Mouse (Mus musculus) right cerebral cortex, adult 2 months (tissue): ENCODE results near the gene Atg2b.

Source experiments
- DNase-seq, 2 experiments: peaks; one replicate each; pipeline ENCODE4 v3.0.0; 2021 to 2022; ENCODE audit warnings: low spot score in 2 of 2

Atg2b gene

DNA sequence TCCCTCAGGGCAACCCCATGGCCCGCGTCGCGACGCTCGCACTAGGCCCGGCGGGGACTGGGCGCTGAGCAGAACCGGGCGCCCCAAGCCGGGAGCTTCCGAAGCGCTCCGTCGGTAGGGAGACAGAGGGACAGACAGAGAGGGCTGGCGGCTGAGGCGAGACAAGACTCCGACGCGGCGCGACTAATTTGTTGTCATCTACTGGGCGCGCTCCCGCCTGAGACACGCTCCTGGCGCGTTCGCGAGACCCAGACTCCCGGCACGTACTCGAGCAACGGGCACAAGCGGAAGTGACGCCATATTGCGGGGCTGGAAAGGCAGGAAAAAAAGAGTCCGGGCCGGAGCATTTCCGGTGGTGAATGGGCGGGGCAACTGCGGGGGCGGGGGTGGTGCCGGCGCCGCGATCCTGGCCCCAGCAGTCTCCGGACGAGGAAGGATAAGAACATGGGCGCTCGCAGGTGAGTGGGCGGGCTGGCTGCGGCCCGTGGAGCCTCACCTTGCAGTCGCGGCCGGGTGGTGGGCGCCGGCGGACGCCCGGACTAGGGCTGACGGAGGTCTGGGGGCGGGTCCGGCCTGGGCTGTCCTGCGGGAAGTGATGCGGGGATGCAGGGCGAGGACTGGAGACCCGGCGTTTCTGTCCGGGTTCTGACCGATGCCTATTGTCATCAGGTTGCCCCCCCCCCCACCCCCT lies at the start of gene Atg2b:
Atg2b (minus strand) TSS at position 211 of the 691 bp plus-strand sequence.
- peak; percentile 98 for DNase-seq

DNA sequence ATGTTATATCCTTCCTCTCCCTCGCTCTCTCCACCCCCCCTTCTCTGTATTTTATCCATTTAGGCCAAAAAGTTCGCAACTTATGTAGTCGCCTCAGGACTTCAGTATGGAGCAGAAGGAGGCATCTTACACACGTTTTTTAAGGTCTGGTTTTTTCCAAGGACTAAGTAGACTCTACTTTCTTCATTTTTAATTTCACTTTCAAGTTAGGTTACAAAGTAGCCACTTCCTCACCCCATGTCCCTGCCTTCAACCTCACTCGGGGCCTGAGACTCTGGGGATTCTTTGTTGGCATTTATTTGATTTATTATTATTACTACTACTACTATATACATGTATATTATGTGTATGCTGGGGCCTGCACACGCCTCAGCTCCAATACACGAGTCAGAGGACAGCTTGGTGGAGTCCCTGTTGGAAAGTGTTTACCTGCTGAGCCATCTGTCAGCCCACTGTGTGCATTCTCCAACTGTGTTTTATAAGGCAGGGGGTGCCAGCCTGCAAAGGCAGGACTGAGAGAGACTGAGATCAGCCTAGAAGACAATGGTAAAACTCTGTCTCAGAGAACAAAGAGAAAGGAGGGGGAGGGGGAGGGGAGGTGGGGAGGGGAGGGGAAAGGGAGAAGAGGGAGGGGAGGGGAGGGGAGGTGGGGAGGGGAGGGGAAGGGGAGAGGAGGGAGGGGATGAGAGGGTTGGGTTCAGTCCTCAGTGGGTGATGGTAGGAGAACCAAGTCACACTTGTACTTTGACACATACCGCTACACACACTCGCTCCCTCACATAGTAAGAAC lies 48.6 kb upstream of the Atg2b start:
- DNase-seq, result no peak

GRCm38 (mm10) chr12:105730851-105731460 lies 45.9 kb upstream of the Atg2b start:
- DNase-seq, result no peak

DNA sequence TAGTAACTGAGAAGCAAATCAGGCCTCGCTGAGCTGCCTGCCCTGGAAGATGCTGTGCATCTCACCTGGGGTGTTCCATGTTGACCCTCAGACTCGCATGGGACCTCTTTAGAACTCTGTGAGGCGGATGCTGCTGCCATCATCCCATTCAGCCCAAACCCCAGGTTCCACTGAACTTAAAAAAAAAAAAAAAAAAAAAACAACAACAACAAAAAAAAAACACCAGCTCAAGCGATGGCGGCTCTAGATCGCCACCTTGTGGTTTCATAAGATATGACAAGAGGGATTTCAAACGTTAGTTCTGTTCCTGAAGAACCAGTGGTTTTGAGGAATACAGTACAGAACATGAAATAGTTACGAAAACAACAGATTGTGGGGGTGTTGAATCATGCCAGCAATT lies 43.0 kb upstream of the Atg2b start:
- peak; percentile 21 to 55 for DNase-seq

GRCm38 (mm10) chr12:105727268-105727667 lies 42.3 kb upstream of the Atg2b start:
- DNase-seq, result no peak

DNA sequence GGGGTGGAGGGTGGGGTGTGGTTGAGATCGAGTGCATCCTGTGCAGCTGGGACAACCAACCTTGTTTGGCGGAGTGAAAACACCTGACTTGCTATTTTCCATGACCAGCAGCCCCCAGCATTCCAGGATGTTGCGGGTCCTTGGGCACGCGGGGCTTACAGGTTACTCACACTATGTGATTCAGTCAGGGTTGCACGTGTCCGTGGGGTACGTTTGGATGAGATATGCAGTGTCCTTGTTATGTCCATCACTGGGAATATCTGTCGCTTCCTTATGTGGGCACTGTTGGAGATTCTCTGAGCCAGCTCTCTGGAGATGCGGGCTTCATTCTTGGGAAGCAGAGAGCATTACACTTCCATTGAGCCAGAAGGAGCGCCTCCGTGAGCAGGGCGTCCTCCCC lies 40.7 kb upstream of the Atg2b start:
- no peak for DNase-seq

DNA sequence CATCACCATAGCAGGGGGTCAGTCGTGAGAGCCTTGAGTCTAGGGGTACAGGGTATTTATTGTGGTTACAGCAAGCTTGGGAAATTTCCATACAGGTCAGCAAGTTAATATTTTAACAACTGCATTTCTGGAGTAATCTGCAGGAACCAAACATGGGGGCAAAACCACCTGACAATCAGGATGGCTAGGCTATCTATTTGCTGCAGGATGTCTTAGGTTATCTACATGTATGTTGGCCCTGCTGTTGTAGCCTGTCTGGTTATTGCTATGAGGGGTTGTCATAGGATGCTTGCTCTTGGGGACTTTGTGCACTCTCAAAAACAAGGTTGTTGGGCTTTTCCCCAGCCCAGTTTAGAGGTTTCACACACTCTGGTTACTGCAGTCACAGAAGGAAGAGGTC lies 39.6 kb upstream of the Atg2b start:
- DNase-seq, result no peak

GRCm38 (mm10) chr12:105722657-105723056 lies 37.6 kb upstream of the Atg2b start:
- DNase-seq, result peak in 1 of 2 experiments; percentile 9

DNA sequence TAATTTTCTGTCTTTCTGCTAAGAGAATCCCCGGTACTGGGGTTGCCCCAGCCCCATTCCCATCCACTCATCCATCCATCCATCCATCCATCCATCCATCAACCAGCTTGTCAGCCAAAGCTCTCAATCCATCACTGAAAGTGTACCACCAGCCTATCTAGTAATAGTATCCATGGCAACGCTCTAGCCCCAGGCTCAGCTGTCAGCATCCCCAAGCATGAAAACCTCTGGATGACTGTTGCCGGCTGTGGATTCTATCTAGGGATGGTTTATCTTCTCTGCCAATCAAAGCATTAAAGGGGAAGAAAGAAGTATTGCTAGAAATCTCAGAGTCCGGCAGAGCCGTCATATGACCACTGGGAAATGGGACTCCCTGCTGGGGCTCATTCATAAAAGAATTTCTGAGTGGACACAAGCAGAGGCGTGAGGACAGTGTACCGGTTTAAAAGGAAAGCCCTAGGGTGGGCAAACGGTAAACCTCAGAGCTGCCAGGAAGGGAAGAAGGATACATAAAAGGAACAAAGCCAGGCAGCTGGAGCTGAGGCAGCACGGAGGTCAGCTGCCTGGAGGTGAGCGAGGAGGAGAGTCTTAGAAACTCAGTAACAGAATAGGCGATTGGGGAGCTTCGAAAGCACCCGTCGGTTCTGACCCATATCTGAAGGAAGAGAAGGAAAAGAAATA lies 36.6 kb upstream of the Atg2b start:
- no peak for DNase-seq

DNA sequence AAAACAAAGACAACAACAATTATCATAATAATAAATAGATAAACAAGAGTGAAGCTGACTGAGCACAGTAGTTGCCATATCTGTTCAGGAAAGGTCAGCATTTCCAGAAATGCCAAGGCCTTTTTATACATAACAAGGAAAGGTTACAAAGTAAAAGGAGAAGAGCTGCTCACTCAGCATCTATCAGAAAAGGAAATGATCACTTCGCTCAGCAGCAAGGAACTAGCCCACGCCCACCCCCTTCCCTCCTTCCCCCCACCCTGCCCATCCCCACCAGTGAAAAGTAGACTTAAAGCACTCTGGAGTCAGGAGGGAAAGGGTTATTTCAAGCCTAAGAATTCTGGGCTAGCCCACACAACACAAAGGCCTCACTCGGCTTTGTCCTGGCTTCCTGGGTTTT lies 35.2 kb upstream of the Atg2b start:
- no peak for DNase-seq

DNA sequence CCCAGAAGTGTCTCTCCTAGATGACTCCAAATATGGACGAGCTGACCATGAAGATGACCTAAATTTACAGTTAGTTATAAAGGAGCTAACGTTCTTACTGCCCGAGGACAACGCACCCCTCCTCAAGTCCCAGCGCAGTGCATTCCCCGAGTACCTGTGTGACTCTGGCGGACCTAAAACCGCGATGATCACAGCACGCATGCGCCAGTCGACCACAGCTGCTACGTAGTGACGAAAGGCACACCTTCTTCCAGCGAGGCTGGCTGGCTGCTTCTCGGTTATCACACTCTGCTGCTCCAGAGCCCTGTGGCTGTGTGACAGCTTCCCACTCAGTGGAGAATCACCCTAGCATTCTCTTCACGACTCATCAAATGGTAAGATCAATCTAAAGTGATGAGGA lies 33.6 kb upstream of the Atg2b start:
- DNase-seq, result peak; percentile 65

DNA sequence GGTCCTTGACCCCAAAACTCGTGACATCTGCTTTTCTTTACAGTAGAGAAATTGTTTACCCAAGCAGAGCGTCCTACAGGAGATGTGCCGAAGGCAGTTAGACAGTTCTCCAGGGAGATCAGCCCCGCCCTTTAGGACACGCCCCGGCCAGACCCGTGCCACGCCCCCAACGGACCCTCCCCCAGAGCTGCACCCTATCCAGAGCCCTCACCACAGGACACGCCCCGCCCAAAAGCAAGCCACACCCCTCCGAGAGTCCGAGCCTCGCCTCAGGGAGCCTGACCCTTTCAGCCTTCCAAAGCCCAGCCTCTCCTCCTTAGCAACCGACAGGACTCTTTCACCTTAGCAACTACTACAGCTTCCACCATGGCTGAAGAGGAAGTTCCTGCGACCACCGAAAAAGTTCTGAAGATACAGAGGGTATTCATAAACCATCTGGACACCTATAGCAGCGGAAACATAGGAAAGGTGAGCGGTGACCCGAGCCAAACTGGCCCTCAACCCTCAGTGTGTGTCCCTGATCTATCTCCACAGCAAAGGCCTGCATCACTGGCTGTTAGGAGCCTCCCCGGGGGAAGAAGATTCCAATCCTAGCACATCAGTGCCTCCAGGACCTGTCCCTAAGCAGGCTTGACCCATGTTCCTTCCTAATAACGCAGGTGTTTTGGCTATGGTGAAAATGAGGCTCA lies 20.9 kb upstream of the Atg2b start, which contains the start of gene Ak7:
Ak7 (plus strand) TSS at position 178 of the 689 bp plus-strand sequence.
- DNase-seq, result no peak

GRCm38 (mm10) chr12:105700433-105700832 lies 15.4 kb upstream of the Atg2b start:
- DNase-seq, result no peak

- no peak for DNase-seq
These were observed 12.2 kb upstream of the Atg2b start for GRCm38 (mm10) chr12:105697104-105697780.

- no peak for DNase-seq
These were observed 10.8 kb upstream of the Atg2b start for GRCm38 (mm10) chr12:105695848-105696247.

DNA sequence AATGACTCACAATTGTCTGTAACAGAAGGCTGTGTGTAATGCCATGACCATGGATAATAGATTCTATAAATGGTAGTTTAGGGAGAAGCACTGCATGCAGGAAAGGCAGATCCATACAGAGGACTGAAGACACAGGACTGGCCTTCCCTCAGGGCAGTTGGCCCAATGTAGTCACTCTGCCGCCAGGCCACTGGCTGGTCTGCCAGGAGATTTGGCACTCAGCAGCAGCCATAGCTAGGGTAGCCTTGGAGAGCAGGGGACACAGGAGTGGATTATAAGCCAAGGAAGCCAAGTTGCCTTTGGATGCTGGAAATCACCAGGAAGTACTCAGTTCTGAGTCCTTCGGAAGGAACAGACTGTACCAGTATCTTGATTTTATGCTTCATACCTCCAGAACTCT lies 9.0 kb upstream of the Atg2b start:
- DNase-seq, result no peak

GRCm38 (mm10) chr12:105689435-105689834 lies 4.4 kb upstream of the Atg2b start:
- no peak for DNase-seq

GRCm38 (mm10) chr12:105688546-105688945 lies 3.5 kb upstream of the Atg2b start:
- DNase-seq, result no peak

DNA sequence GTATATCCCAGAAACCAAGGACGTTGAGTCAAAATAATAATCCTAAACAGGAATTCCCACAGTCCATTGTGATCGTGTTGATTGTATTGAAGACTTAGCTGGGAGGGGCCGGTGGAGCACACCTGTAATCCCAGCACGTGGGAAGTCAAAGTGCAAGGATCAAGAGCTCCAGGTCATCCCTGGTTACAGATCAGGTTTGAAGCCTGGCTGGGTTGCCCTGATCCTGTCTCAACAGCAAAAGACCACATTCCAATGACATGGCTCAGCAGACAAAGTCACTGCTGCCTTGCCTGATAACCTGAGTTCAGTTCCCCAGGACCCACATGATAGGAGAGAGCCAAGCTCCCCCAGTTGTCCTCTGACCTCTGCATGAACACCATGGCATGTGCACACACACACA lies 2.4 kb upstream of the Atg2b start:
- no peak for DNase-seq

- no peak for DNase-seq
These were observed 1.8 kb upstream of the Atg2b start for GRCm38 (mm10) chr12:105686791-105687190.
